Mouse (Mus musculus): ENCODE data around the gene Hmces.

GRCm38 (mm10) chr6:87981030-87981485 is 67.3 kb downstream of the Hmces start:
- TF ChIP-seq CTCF (IDR thresholded peaks at IDR 0.05; ENCODE audit: extremely low read depth, insufficient read depth, insufficient read length, insufficient replicate concordance): no peak
- no peak for TF ChIP-seq POLR2A (IDR thresholded peaks at IDR 0.05; ENCODE audit: low read depth, low read length)
